Mouse (Mus musculus) CH12.LX (cell line): Measurements from ENCODE around the gene Gm49340. TPM values are rescaled to one million over a fixed set of nuclear protein-coding genes. Genes with fewer than 3 reads are reported as not detected.
A peak's percentile ranks its signal among the peaks of the same experiment; 100 is the strongest.

Experiments used
- DNase-seq: peaks from one replicate; pipeline ENCODE4 v3.0.0-alpha.2; 2013; ENCODE audit errors: extremely low read depth
- H3K27ac ChIP-seq: 2 replicates; pipeline ENCODE4 v1.5.1; 2012; ENCODE audit warnings: low read depth, mild to moderate bottlenecking, control low read depth, moderate library complexity; ENCODE audit not compliant: insufficient read depth
- H3K27me3 ChIP-seq: replicated peaks from 2 replicates; pipeline ENCODE3; 2012; ENCODE audit warnings: inconsistent platforms
- H3K36me3 ChIP-seq, 2 experiments: replicated peaks in 1 of 2; 2 replicates each; pipeline versions ENCODE3 to v1.6.1; 2012; ENCODE audit warnings: inconsistent platforms in 1 of 2, low read length in 1 of 2, mild to moderate bottlenecking in 1 of 2, mixed read lengths in 1 of 2, moderate library complexity in 1 of 2; ENCODE audit not compliant: control insufficient read depth in 1 of 2, insufficient read depth in 1 of 2
- H3K4me1 ChIP-seq, 2 experiments: 2 replicates each; pipeline ENCODE4 v1.6.1; 2012; ENCODE audit warnings: inconsistent platforms in 1 of 2, moderate library complexity in 1 of 2; ENCODE audit not compliant: insufficient read depth in 2 of 2, control insufficient read depth in 1 of 2
- H3K4me2 ChIP-seq: 2 replicates; pipeline ENCODE4 v1.6.1; 2012; ENCODE audit warnings: low read depth, mild to moderate bottlenecking, control low read depth; ENCODE audit not compliant: poor library complexity, insufficient read depth, severe bottlenecking
- H3K4me3 ChIP-seq, 3 experiments: fragments of 150-350 bp in 1 of 3; sonication (generic) in 1 of 3; replicated peaks in 1 of 3; 2 replicates each; pipeline versions ENCODE3 to v1.5.1; 2011 to 2012; ENCODE audit warnings: low read depth in 2 of 3, low read length in 2 of 3, mild to moderate bottlenecking in 2 of 3, moderate library complexity in 2 of 3, control low read depth in 1 of 3, improper control_type of control experiment in 1 of 3, inconsistent platforms in 1 of 3, mixed read lengths in 1 of 3; ENCODE audit not compliant: poor library complexity in 1 of 3
- H3K79me2 ChIP-seq: replicated peaks from 2 replicates; pipeline ENCODE4 v1.6.1; 2012; ENCODE audit warnings: mild to moderate bottlenecking, moderate library complexity; ENCODE audit not compliant: control insufficient read depth, poor library complexity, insufficient read depth, severe bottlenecking; ENCODE audit errors: extremely low read depth
- H3K9ac ChIP-seq: 2 replicates; pipeline ENCODE4 v1.6.1; 2012; ENCODE audit warnings: low read depth, mild to moderate bottlenecking, control low read depth, moderate library complexity; ENCODE audit not compliant: insufficient read depth
- H3K9me3 ChIP-seq: replicated peaks from 2 replicates; pipeline ENCODE3; 2012; ENCODE audit warnings: low read length, inconsistent platforms, mixed read lengths
- BHLHE40 ChIP-seq: IDR thresholded peaks from 2 replicates; pipeline ENCODE4 v1.6.1; 2011; ENCODE audit warnings: mild to moderate bottlenecking, low read depth, low read length, improper control_type of control experiment
- CHD2 ChIP-seq: IDR thresholded peaks from 2 replicates; pipeline ENCODE4 v1.6.1; 2011; ENCODE audit warnings: low read length, improper control_type of control experiment
- CTCF ChIP-seq, 2 experiments: IDR thresholded peaks in 1 of 2; conservative IDR thresholded peaks in 1 of 2; 2 replicates each; pipeline ENCODE4 v1.5.1; 2011 to 2012; ENCODE audit warnings: low read depth in 2 of 2, low read length in 2 of 2, improper control_type of control experiment in 1 of 2, inconsistent platforms in 1 of 2, mild to moderate bottlenecking in 1 of 2, moderate library complexity in 1 of 2
- EP300 ChIP-seq: IDR thresholded peaks from 2 replicates; pipeline ENCODE4 v1.6.1; 2011; ENCODE audit warnings: low read length, improper control_type of control experiment
- GABPA ChIP-seq: IDR thresholded peaks from 2 replicates; pipeline ENCODE4 v1.6.1; 2012; ENCODE audit warnings: low read depth, low read length, improper control_type of control experiment, inconsistent platforms; ENCODE audit not compliant: insufficient replicate concordance
- HCFC1 ChIP-seq: IDR thresholded peaks from 2 replicates; pipeline ENCODE4 v1.6.1; 2012; ENCODE audit warnings: low read depth, mild to moderate bottlenecking, inconsistent platforms, low read length, improper control_type of control experiment
- JUND ChIP-seq: conservative IDR thresholded peaks from 2 replicates; pipeline ENCODE4 v1.6.1; 2011; ENCODE audit warnings: low read depth, low read length, improper control_type of control experiment
- MAFK ChIP-seq: IDR thresholded peaks from 2 replicates; pipeline ENCODE4 v1.6.1; 2011; ENCODE audit warnings: low read length, improper control_type of control experiment; ENCODE audit not compliant: insufficient replicate concordance
- MAZ ChIP-seq: IDR thresholded peaks from 2 replicates; pipeline ENCODE4 v1.6.1; 2012; ENCODE audit warnings: low read depth, mild to moderate bottlenecking, inconsistent platforms, low read length, improper control_type of control experiment, moderate library complexity
- MYC ChIP-seq: IDR thresholded peaks from 2 replicates; pipeline ENCODE4 v1.6.1; 2011; ENCODE audit warnings: low read depth, mild to moderate bottlenecking, improper control_type of control experiment, low read length
- NELFE ChIP-seq: IDR thresholded peaks from 2 replicates; pipeline ENCODE4 v1.6.1; 2011; ENCODE audit warnings: low read depth, low read length, improper control_type of control experiment
- RCOR1 ChIP-seq: conservative IDR thresholded peaks from 2 replicates; pipeline ENCODE4 v1.6.1; 2012; ENCODE audit warnings: low read depth, mild to moderate bottlenecking, inconsistent platforms, low read length, improper control_type of control experiment
- TBP ChIP-seq: conservative IDR thresholded peaks from 2 replicates; pipeline ENCODE4 v1.6.1; 2011; ENCODE audit warnings: low read depth, low read length, improper control_type of control experiment
- TCF12 ChIP-seq: IDR thresholded peaks from 2 replicates; pipeline ENCODE4 v1.6.1; 2014; ENCODE audit warnings: low read depth, mild to moderate bottlenecking, inconsistent platforms, low read length, improper control_type of control experiment
- ZNF384 ChIP-seq: IDR thresholded peaks from 2 replicates; pipeline ENCODE4 v1.6.1; 2012; ENCODE audit warnings: low read depth, low read length, improper control_type of control experiment, inconsistent platforms
- dilution Hi-C: fragments of 300-500 bp; cut with MboI; formaldehyde crosslinking; loops from 2 replicates; pipeline ENCODE4 v1.14.3; 2020; ENCODE audit warnings: low sequenced_read_pairs; ENCODE audit not compliant: extremely low pct_unique_long_range_greater_than_20kb, extremely low pct_ligation_motif_present
- in situ Hi-C: fragments of 300-500 bp; cut with MboI; formaldehyde crosslinking; loops from 3 replicates; pipeline ENCODE4 v1.14.3; 2019; ENCODE audit warnings: low sequenced_read_pairs, low pct_ligation_motif_present, low pct_unique_long_range_greater_than_20kb, mixed read lengths
- polyA plus RNA-seq: library from polyadenylated mRNA; unstranded; fragments of >175 nt; gene quantifications from 2 replicates; pipeline ENCODE4 v1.2.1, GENCODE M21; 2012; ENCODE audit warnings: low read depth; ENCODE audit not compliant: insufficient read length
- total RNA-seq, 2 experiments: library from RNA; depleted of rRNA; stranded (reverse); fragments of 300-350 nt in 1 of 2; fragments of >200 nt in 1 of 2; gene quantifications; 2 replicates each; pipeline ENCODE4 v1.2.3; 2012 to 2014

The Gm49340 gene
- total and polyA plus RNA-seq, 3 experiments: not detected

GRCm38 (mm10) chr11:73326485-73326886 lies 3.1 kb upstream of the Gm49340 start:
- H3K4me3 ChIP-seq: peak overlapping the region in 1 of 3 experiments; percentile 39
- H3K4me2 ChIP-seq: peak overlapping the region; percentile 97
- peaks cover 0 to 5% of the 10 kb centered on the region in 2 experiments; a peak in 1 of 4 replicates for H3K4me1 ChIP-seq
- H3K36me3 ChIP-seq: no peaks in the 10 kb centered on the region
- TF ChIP-seq BHLHE40 (peak; percentile 56; the same call in 1 of the 2 replicates), MYC (no peak), MAFK (peak; percentile 69), MAZ (no peak)
- TF ChIP-seq, all 38 proteins: peak for 2
- no peak for DNase-seq
- in situ Hi-C loops (no loop called here), dilution Hi-C loops (no loop called here)
- H3K9ac ChIP-seq: no peak overlapping the region; the same call in 1 of the 2 replicates
- H3K27ac ChIP-seq: no peak overlapping the region
- H3K27me3 ChIP-seq: peaks cover 66% of the 10 kb centered on the region
- peaks cover 5% of the 10 kb centered on the region for H3K9me3 ChIP-seq
- no peaks in the 10 kb centered on the region for H3K79me2 ChIP-seq

- H3K4me2 ChIP-seq: 0 out of 2 replicates have a peak overlapping the region, but pooled peaks have one; percentile 8
- H3K9me3 ChIP-seq: peaks cover 4% of the 10 kb centered on the region
- no peak overlapping the region for H3K27ac ChIP-seq
- TF ChIP-seq CHD2: no peak
- TF ChIP-seq GABPA: no peak
- no peak for TF ChIP-seq TCF12
- no peak for TF ChIP-seq CTCF (conservative IDR thresholded peaks at IDR 0.05 in 1 of 2, IDR thresholded peaks at IDR 0.05 in 1 of 2; ENCODE audit: low read depth in 2 of 2, low read length in 2 of 2)
- no peak for TF ChIP-seq MYC
- TF ChIP-seq JUND: no peak
- no peak for TF ChIP-seq TBP
- TF ChIP-seq NELFE: no peak
- TF ChIP-seq RCOR1: no peak
- no peak for TF ChIP-seq EP300
- dilution Hi-C loops: no loop called here
- DNase-seq: no peak
- no peaks in the 10 kb centered on the region for H3K79me2 ChIP-seq
- H3K4me3 ChIP-seq: no peak overlapping the region
- H3K27me3 ChIP-seq: peaks cover 69% of the 10 kb centered on the region
- H3K36me3 ChIP-seq: no peaks in the 10 kb centered on the region
- H3K9ac ChIP-seq: no peak overlapping the region
- H3K4me1 ChIP-seq: peaks cover 0 to 5% of the 10 kb centered on the region in 2 experiments; a peak in 1 of 4 replicates
- in situ Hi-C loops: no loop called here
Observed at GRCm38 (mm10) chr11:73327361-73327760, 2.2 kb upstream of the Gm49340 start.

- no peak for DNase-seq
Observed at GRCm38 (mm10) chr11:73333357-73333756, 3.8 kb downstream of the Gm49340 start.

More at GRCm38 (mm10) chr11:73333357-73333756, 3.8 kb downstream of the Gm49340 start:
- Histone ChIP-seq H3K4me3 (no peak overlapping the region), H3K4me2 (no peak overlapping the region), H3K27ac (no peak overlapping the region), H3K9ac (no peak overlapping the region), H3K36me3 (no peaks in the 10 kb centered on the region), H3K4me1 (no peaks in the 10 kb centered on the region), H3K27me3 (peaks cover 59% of the 10 kb centered on the region), H3K79me2 (no peaks in the 10 kb centered on the region), H3K9me3 (peaks cover 8% of the 10 kb centered on the region)
- dilution Hi-C loops (no loop called here), in situ Hi-C loops (no loop called here)
- TF ChIP-seq TBP: no peak
- no peak for TF ChIP-seq ZNF384
- TF ChIP-seq RCOR1: no peak
- no peak for TF ChIP-seq HCFC1
